Mouse (Mus musculus): ENCODE results near the gene Nucb1.
A peak's percentile ranks its signal among the peaks of the same experiment; 100 is the strongest.
"Not testable (repeated sequence)": the region's sequence is repeated elsewhere in the genome, so short reads cannot be mapped to it uniquely, and the experiment has no call there.

Nucb1 gene

GRCm38 (mm10) chr7:45509912-45510787 is at the start of gene Nucb1:
Gene Nucb1, minus strand, starts transcription at chr7:45510406.
- DNase-seq = peak; percentile 97

GRCm38 (mm10) chr7:45558907-45559306 is 48.7 kb upstream of the Nucb1 start:
- peak; percentile 52 for DNase-seq

- peak; percentile 91 for DNase-seq
Observed at GRCm38 (mm10) chr7:45555787-45556186, 45.6 kb upstream of the Nucb1 start.

GRCm38 (mm10) chr7:45554744-45555143 is 44.5 kb upstream of the Nucb1 start, which contains the start of gene Hsd17b14:
Gene Hsd17b14, plus strand, starts transcription at chr7:45554893.
- no peak for DNase-seq

GRCm38 (mm10) chr7:45553990-45554389 is 43.8 kb upstream of the Nucb1 start:
- no peak for DNase-seq

- no peak for DNase-seq
Observed at GRCm38 (mm10) chr7:45553519-45553918, 43.3 kb upstream of the Nucb1 start.

GRCm38 (mm10) chr7:45551512-45551883 is 41.3 kb upstream of the Nucb1 start:
- DNase-seq = no peak

- DNase-seq = no peak
Observed at GRCm38 (mm10) chr7:45550821-45551511, 40.8 kb upstream of the Nucb1 start.

- no peak for DNase-seq
Observed at GRCm38 (mm10) chr7:45549641-45550436, 39.6 kb upstream of the Nucb1 start.

- DNase-seq = no peak
Observed at GRCm38 (mm10) chr7:45544525-45544924, 34.3 kb upstream of the Nucb1 start.

- DNase-seq = no peak
Observed at GRCm38 (mm10) chr7:45540213-45540612, 30.0 kb upstream of the Nucb1 start.

GRCm38 (mm10) chr7:45539095-45539494 is 28.9 kb upstream of the Nucb1 start:
- DNase-seq = no peak

- peak; percentile 79 for DNase-seq
Observed at GRCm38 (mm10) chr7:45538163-45539041, 28.2 kb upstream of the Nucb1 start.

- no peak for DNase-seq
Observed at GRCm38 (mm10) chr7:45537602-45538001, 27.4 kb upstream of the Nucb1 start.

- no peak for DNase-seq
Observed at GRCm38 (mm10) chr7:45535676-45536075, 25.5 kb upstream of the Nucb1 start.

- no peak for DNase-seq
Observed at GRCm38 (mm10) chr7:45530643-45531042, 20.4 kb upstream of the Nucb1 start.

GRCm38 (mm10) chr7:45529461-45529860 is 19.3 kb upstream of the Nucb1 start:
- no peak for DNase-seq

- DNase-seq = not testable (repeated sequence)
Observed at GRCm38 (mm10) chr7:45527169-45527568, 17.0 kb upstream of the Nucb1 start.

GRCm38 (mm10) chr7:45526474-45527120 is 16.4 kb upstream of the Nucb1 start:
- peak; percentile 73 for DNase-seq

GRCm38 (mm10) chr7:45525809-45526473 is 15.7 kb upstream of the Nucb1 start, which contains the start of the genes Ppp1r15a and Plekha4:
Gene Ppp1r15a, minus strand, starts transcription at chr7:45526268.
Gene Plekha4, plus strand, starts transcription at chr7:45526330.
- peak; percentile 97 for DNase-seq
